Comparison of ENCODE assay signal across 16 mouse cellular contexts in the genomic region with DNA sequence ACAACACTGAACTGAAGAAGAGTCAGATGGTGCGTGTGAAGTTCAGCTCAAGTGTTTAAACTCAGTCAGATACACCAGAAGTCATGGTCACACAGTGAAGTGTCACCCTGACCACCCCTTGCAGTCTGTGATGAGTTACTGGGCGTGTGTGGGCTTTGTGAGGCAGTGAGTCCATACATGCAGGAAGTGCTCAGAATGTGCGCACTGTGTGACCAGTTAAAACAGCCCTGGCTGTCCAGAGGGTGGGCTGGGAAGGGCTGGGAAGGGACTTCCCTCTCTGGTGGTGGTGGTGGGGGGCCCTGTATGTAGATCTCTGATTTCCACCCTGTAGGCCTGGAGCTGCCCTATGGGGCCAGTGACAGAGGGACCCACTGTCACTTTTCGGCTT. TPM values are rescaled to one million over a fixed set of nuclear protein-coding genes. Genes with fewer than 3 reads are reported as not detected.
DNase-seq lines count a peak whose midpoint lies in the region; ATAC-seq and TF ChIP-seq lines count a peak whose summit lies in the region.
"Had no signal": no experiment of that assay in that cellular context is flagged by ENCODE, and none has a peak within 500 bp of the region (broad histone marks: within the 10 kb centered on the region; RNA-seq: fewer than 3 reads in every experiment).

No protein-coding gene starts in this region.

- no peak overlapping the region for H3K4me2 ChIP-seq in heart, embryonic 11.5 days
- no peak overlapping the region for H3K4me2 ChIP-seq in hindbrain, embryonic 14.5 days (replicated peaks)
- peak overlapping the region; percentile 18 for H3K4me2 ChIP-seq in myocyte (ENCODE audit: low read depth)
- H3K4me2 ChIP-seq: limb, embryonic 15.5 days had no signal

- 0 out of 2 replicates have a peak, but pooled peaks cover 5% of the 10 kb centered on the region for H3K4me1 ChIP-seq in heart, embryonic 11.5 days (ENCODE audit: control insufficient read depth, insufficient read depth, low read length)
- H3K4me1 ChIP-seq in hindbrain, embryonic 14.5 days (replicated peaks; ENCODE audit: control insufficient read depth, insufficient read depth, low read length): no peaks in the 10 kb centered on the region; the same call in 1 of the 2 replicates

- no peak for ATAC-seq in heart, embryonic 11.5 days (replicated peaks; ENCODE audit: insufficient number of reproducible peaks, low FRiP score, low TSS enrichment)
- ATAC-seq in hindbrain, embryonic 14.5 days (ENCODE audit: low FRiP score): 0 out of 2 replicates have a peak, but pooled peaks have one; percentile 12
- ATAC-seq: forebrain, embryonic 14.5 days; liver, postnatal 0 days had no signal

- peak overlapping the region; percentile 70; the same call in 1 of the 2 replicates for H3K27ac ChIP-seq in heart, embryonic 11.5 days (ENCODE audit: low read depth, low read length)
- H3K27ac ChIP-seq in layer of hippocampus, adult 2 months: peak overlapping the region; percentile 63; the same call in 1 of the 2 replicates
- 0 out of 2 replicates have a peak overlapping the region, but pooled peaks have one; percentile 16 for H3K27ac ChIP-seq in hindbrain, embryonic 14.5 days
- H3K27ac ChIP-seq: limb, embryonic 15.5 days had no signal

- H3K9me3 ChIP-seq in heart, embryonic 11.5 days (replicated peaks; ENCODE audit: control insufficient read depth, low read length): no peaks in the 10 kb centered on the region
- H3K9me3 ChIP-seq in hindbrain, embryonic 14.5 days (ENCODE audit: control insufficient read depth, low read length): no peaks in the 10 kb centered on the region
- H3K9me3 ChIP-seq: limb, embryonic 15.5 days had no signal

- no peak for TF ChIP-seq CTCF in layer of hippocampus, adult 2 months (conservative IDR thresholded peaks at IDR 0.05)

- no peaks in the 10 kb centered on the region for H3K27me3 ChIP-seq in heart, embryonic 11.5 days (ENCODE audit: control insufficient read depth, insufficient read depth, low read length)
- H3K27me3 ChIP-seq in hindbrain, embryonic 14.5 days (ENCODE audit: control insufficient read depth, insufficient read depth, low read length): no peaks in the 10 kb centered on the region
- H3K27me3 ChIP-seq in myocyte (ENCODE audit: control insufficient read depth, insufficient read depth, insufficient read length): no peaks in the 10 kb centered on the region
- H3K27me3 ChIP-seq: limb, embryonic 15.5 days had no signal

- no peak for TF ChIP-seq POLR2A in myocyte (IDR thresholded peaks at IDR 0.05; ENCODE audit: insufficient read length, low read depth)

- no peak overlapping the region for H3K9ac ChIP-seq in heart, embryonic 11.5 days (ENCODE audit: low read depth, low read length)
- H3K9ac ChIP-seq in hindbrain, embryonic 14.5 days: no peak overlapping the region
- H3K9ac ChIP-seq: limb, embryonic 15.5 days; liver, postnatal 0 days had no signal

- H3K79me2 ChIP-seq in myocyte (ENCODE audit: control insufficient read depth, insufficient read depth): no peaks in the 10 kb centered on the region

- WGBS in heart, embryonic 11.5 days (ENCODE audit: insufficient replicate concordance): 87% methylated on average over 4 of the region's 4 CpGs
- 90% methylated on average over 4 of the region's 4 CpGs for WGBS in hindbrain, embryonic 14.5 days

- no peak for DNase-seq in heart, adult 8-10 months (ENCODE audit: low spot score)
- DNase-seq in layer of hippocampus, adult 2 months (ENCODE audit: low spot score in 2 of 2): no peak
- no peak for DNase-seq in layer of hippocampus, postnatal 25 days (ENCODE audit: extremely low spot score in 1 of 2, low spot score in 1 of 2)
- DNase-seq in hindbrain, embryonic 14.5 days (ENCODE audit: low spot score): no peak
- DNase-seq in cerebellum, adult 11 months: no peak
- no peak for DNase-seq in thymus, postnatal 0 days (ENCODE audit: low spot score)
- DNase-seq: adrenal gland, adult 8-10 months; kidney, adult 9 months; liver, postnatal 0 days; thymus, adult 2 months had no signal

- H3K36me3 ChIP-seq in heart, embryonic 11.5 days (ENCODE audit: control insufficient read depth, insufficient read depth, low read length): peaks cover 6% of the 10 kb centered on the region; the same call in 1 of the 2 replicates
- H3K36me3 ChIP-seq in hindbrain, embryonic 14.5 days (replicated peaks; ENCODE audit: control insufficient read depth, insufficient read depth): peaks cover 32% of the 10 kb centered on the region
- peaks cover 5% of the 10 kb centered on the region for H3K36me3 ChIP-seq in myocyte (ENCODE audit: control insufficient read depth, insufficient read depth)

- no peak overlapping the region for H3K4me3 ChIP-seq in heart, embryonic 11.5 days (ENCODE audit: low read depth, low read length)
- H3K4me3 ChIP-seq in layer of hippocampus, adult 2 months: no peak overlapping the region
- no peak overlapping the region for H3K4me3 ChIP-seq in hindbrain, embryonic 14.5 days (replicated peaks; ENCODE audit: low read length)
- H3K4me3 ChIP-seq in myocyte: no peak overlapping the region
- H3K4me3 ChIP-seq: limb, embryonic 15.5 days had no signal

- no peak overlapping the region for H3ac ChIP-seq in myocyte (ENCODE audit: control insufficient read depth, insufficient read length)

TF ChIP-seq in myocyte, 11 proteins besides CTCF, POLR2A, EP300 and RAD21:
- no peak for TF ChIP-seq TCF12 (IDR thresholded peaks at IDR 0.05; ENCODE audit: insufficient read depth, poor library complexity, severe bottlenecking)
- TF ChIP-seq SRF (IDR thresholded peaks at IDR 0.05; ENCODE audit: control insufficient read depth, insufficient read length, low read depth): no peak
- TF ChIP-seq MYOG (IDR thresholded peaks at IDR 0.05; ENCODE audit: control insufficient read depth in 1 of 3, insufficient read depth in 1 of 3, insufficient read length in 2 of 3, low read depth in 2 of 3): no peak
- no peak for TF ChIP-seq POLR2AphosphoS2 (IDR thresholded peaks at IDR 0.05; ENCODE audit: insufficient read length, low read depth)
- TF ChIP-seq USF1 (IDR thresholded peaks at IDR 0.05; ENCODE audit: low read depth): no peak
- TF ChIP-seq E2F4 (IDR thresholded peaks at IDR 0.05; ENCODE audit: insufficient read depth): no peak
- TF ChIP-seq MYOD1 (IDR thresholded peaks at IDR 0.05; ENCODE audit: control insufficient read depth in 1 of 3, insufficient read length in 2 of 3, low read depth in 2 of 3): no peak
- no peak for TF ChIP-seq MAX (IDR thresholded peaks at IDR 0.05; ENCODE audit: low read depth)
- no peak for TF ChIP-seq CEBPB (IDR thresholded peaks at IDR 0.05; ENCODE audit: insufficient read depth, poor library complexity, severe bottlenecking)
- TF ChIP-seq TCF3 (IDR thresholded peaks at IDR 0.05; ENCODE audit: insufficient read length, low read depth): no peak
- no peak for TF ChIP-seq REST (IDR thresholded peaks at IDR 0.05; ENCODE audit: insufficient read depth, insufficient read length)

RNA-seq across cellular contexts. Expression of a gene that starts 41.8 kb away (rescaled TPM):
- polyA plus RNA-seq in heart, embryonic 11.5 days (2014; fragmentation: Nextera tagmentation; extraction: Ambion mirVana): 0.63 TPM in 1 of 2 replicates, not detected in the other
- total RNA-seq in heart, adult 8-10 months (2022): not detected
- total RNA-seq in layer of hippocampus, adult 2 months (2021): 1 to 10 TPM in 1 of 2 experiments, not detected in 1; 1.2 TPM
- total RNA-seq in layer of hippocampus, postnatal 25 days (2021): under 1 TPM in 1 of 2 experiments, not detected in 1; 0.85 TPM
- polyA plus RNA-seq in hindbrain, embryonic 14.5 days (2014; fragmentation: Nextera tagmentation; extraction: Ambion mirVana): 0.42 and 0.64 TPM in 2 replicates
- not detected for polyA plus RNA-seq in myocyte (2012; fragmentation: generic; extraction: Trizol)
- not detected in 2 replicates for polyA plus RNA-seq in thymus, postnatal 0 days (2015; fragmentation: Nextera tagmentation; extraction: Ambion mirVana)
- total RNA-seq: gastrocnemius, adult 18-20 months; megakaryocyte-erythroid progenitor cell, adult 5-6 weeks had no signal
- polyA plus RNA-seq: forebrain, embryonic 14.5 days; limb, embryonic 15.5 days; liver, postnatal 0 days; thymus, adult 2 months had no signal

Comparison
In these comparisons a context has a peak if more than half of its experiments do, and no peak if none do; other contexts are left out.
1. H3K27ac ChIP-seq: peak in every context shown above with its lines; median percentile 70 in heart, embryonic 11.5 days; 63 in layer of hippocampus, adult 2 months; 16 in hindbrain, embryonic 14.5 days.